Mouse (Mus musculus) megakaryocyte, adult 5-6 weeks (primary cell): ENCODE results near the gene Pga5. TPM values are rescaled to one million over a fixed set of nuclear protein-coding genes. Genes with fewer than 3 reads are reported as not detected.

Experiments
- ATAC-seq: 2 replicates; pipeline ENCODE4 v1.8.0; 2016; ENCODE audit warnings: mild to moderate bottlenecking, inconsistent platforms; ENCODE audit not compliant: poor library complexity, severe bottlenecking
- total RNA-seq, 2 experiments: library from RNA; stranded (forward) in 1 of 2; stranded (reverse) in 1 of 2; fragments of 153-499, 151-499 nt in 1 of 2; fragments of 221-1000, 200-1000 nt in 1 of 2; gene quantifications; 2 replicates each; pipeline versions ENCODE4 v1.2.3 to v1.2.4; 2015 to 2017

Gene Pga5
- total RNA-seq (2015) (not detected in 2 replicates), total RNA-seq (2017) (0.20 TPM in 1 of 2 replicates, not detected in the other)

GRCm38 (mm10) chr19:10677915-10678771 lies at the start of gene Pga5:
Gene Pga5, minus strand, starts transcription at chr19:10678071.
- peak; percentile 83 for ATAC-seq

GRCm38 (mm10) chr19:10724629-10725363 lies 46.9 kb upstream of the Pga5 start:
- no peak for ATAC-seq

- no peak for ATAC-seq
Measured at GRCm38 (mm10) chr19:10723649-10724048, 45.8 kb upstream of the Pga5 start.

- no peak for ATAC-seq
Measured at GRCm38 (mm10) chr19:10723084-10723483, 45.2 kb upstream of the Pga5 start.

- ATAC-seq, result no peak
Measured at GRCm38 (mm10) chr19:10721064-10721463, 43.2 kb upstream of the Pga5 start.

- no peak for ATAC-seq
Measured at GRCm38 (mm10) chr19:10720524-10720923, 42.7 kb upstream of the Pga5 start.

- no peak for ATAC-seq
Measured at GRCm38 (mm10) chr19:10719751-10720150, 41.9 kb upstream of the Pga5 start.

GRCm38 (mm10) chr19:10718251-10718775 lies 40.4 kb upstream of the Pga5 start:
- no peak for ATAC-seq

- no peak for ATAC-seq
Measured at GRCm38 (mm10) chr19:10715476-10715875, 37.6 kb upstream of the Pga5 start.

- ATAC-seq, result peak; percentile 60; the same call in 1 of the 2 replicates
Measured at GRCm38 (mm10) chr19:10714682-10715475, 37.0 kb upstream of the Pga5 start.

GRCm38 (mm10) chr19:10714168-10714567 lies 36.3 kb upstream of the Pga5 start:
- no peak for ATAC-seq

- ATAC-seq, result no peak
Measured at GRCm38 (mm10) chr19:10713551-10713950, 35.7 kb upstream of the Pga5 start.

GRCm38 (mm10) chr19:10712646-10713045 lies 34.8 kb upstream of the Pga5 start:
- no peak for ATAC-seq

GRCm38 (mm10) chr19:10712194-10712593 lies 34.3 kb upstream of the Pga5 start:
- no peak for ATAC-seq

GRCm38 (mm10) chr19:10710751-10711150 lies 32.9 kb upstream of the Pga5 start:
- ATAC-seq, result no peak

GRCm38 (mm10) chr19:10710088-10710511 lies 32.2 kb upstream of the Pga5 start:
- peak; percentile 74 for ATAC-seq

- peak; percentile 89 for ATAC-seq
Measured at GRCm38 (mm10) chr19:10709360-10710087, 31.7 kb upstream of the Pga5 start.

- no peak for ATAC-seq
Measured at GRCm38 (mm10) chr19:10708900-10709299, 31.0 kb upstream of the Pga5 start.

GRCm38 (mm10) chr19:10707881-10708280 lies 30.0 kb upstream of the Pga5 start:
- ATAC-seq, result no peak
